Mouse (Mus musculus): ENCODE results near the gene Tjp1.

DNA sequence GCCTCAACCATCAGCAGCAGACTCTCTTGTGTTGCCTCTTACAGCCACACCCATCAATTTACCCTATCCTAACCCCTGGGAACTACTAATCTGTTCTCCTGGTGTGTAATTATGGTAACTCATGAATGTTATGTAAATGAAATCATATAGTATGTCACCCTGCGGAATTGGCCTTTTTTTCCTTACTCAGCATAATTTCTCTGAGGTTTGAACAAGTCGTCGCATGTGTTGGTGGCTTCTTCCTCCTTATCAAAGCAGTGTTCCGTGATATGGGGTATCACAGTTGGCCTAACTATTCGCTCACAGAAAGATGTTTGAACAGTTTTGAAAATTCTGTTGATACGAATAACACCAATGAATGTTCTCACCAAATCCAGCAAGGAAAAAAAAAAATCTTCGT lies 142.8 kb downstream of the Tjp1 start:
- TF ChIP-seq EP300 (IDR thresholded peaks at IDR 0.05; ENCODE audit: insufficient read depth, low read depth, low read length) (no peak), CTCF (IDR thresholded peaks at IDR 0.05; ENCODE audit: low read depth, low read length) (no peak)
